Mouse (Mus musculus): ENCODE measurements around the gene Zfp580. TPM values are rescaled to one million over a fixed set of nuclear protein-coding genes. Genes with fewer than 3 reads are reported as not detected.

Gene Zfp580
- polyA plus RNA-seq, 1 experiment from 2014 or later: 54.0 TPM

GRCm38 (mm10) chr7:5059421-5059820 lies 8.1 kb downstream of the Zfp580 start:
- Histone ChIP-seq H3K4me3 (replicated peaks; ENCODE audit: low read depth, low read length) (no peak overlapping the region), H3K4me2 (ENCODE audit: low read length) (no peak overlapping the region), H3K4me1 (replicated peaks; ENCODE audit: insufficient read depth, low read length) (peaks cover 12% of the 10 kb centered on the region; the same call in 1 of the 2 replicates), H3K36me3 (ENCODE audit: insufficient read depth, low read length) (no peaks in the 10 kb centered on the region), H3K27me3 (ENCODE audit: insufficient read depth, low read length) (peaks cover 8% of the 10 kb centered on the region; the same call in 1 of the 2 replicates), H3K27ac (no peak overlapping the region), H3K9me3 (replicated peaks; ENCODE audit: low read length) (no peaks in the 10 kb centered on the region), H3K9ac (ENCODE audit: low read depth, low read length) (no peak overlapping the region)
- ATAC-seq (replicated peaks; ENCODE audit: low FRiP score, low read depth): no peak
- TF ChIP-seq CTCF (IDR thresholded peaks at IDR 0.05; ENCODE audit: low read depth): no peak
- no peak for DNase-seq (ENCODE audit: low spot score)
- 91% methylated on average over 12 of the region's 12 CpGs for WGBS

- DNase-seq (ENCODE audit: low spot score) (peak; percentile 93), ATAC-seq (replicated peaks; ENCODE audit: low FRiP score, low read depth) (no peak)
- Histone ChIP-seq H3K4me1 (replicated peaks; ENCODE audit: insufficient read depth, low read length) (peaks cover 12% of the 10 kb centered on the region; the same call in 1 of the 2 replicates), H3K27ac (peak overlapping the region; percentile 98), H3K9me3 (replicated peaks; ENCODE audit: low read length) (no peaks in the 10 kb centered on the region), H3K4me3 (replicated peaks; ENCODE audit: low read depth, low read length) (peak overlapping the region; percentile 77), H3K27me3 (ENCODE audit: insufficient read depth, low read length) (peaks cover under 1% of the 10 kb centered on the region; the same call in 1 of the 2 replicates), H3K9ac (ENCODE audit: low read depth, low read length) (peak overlapping the region; percentile 95), H3K36me3 (ENCODE audit: insufficient read depth, low read length) (no peaks in the 10 kb centered on the region), H3K4me2 (ENCODE audit: low read length) (peak overlapping the region; percentile 77)
- 3% methylated on average over 27 of the region's 27 CpGs for WGBS
- TF ChIP-seq CTCF (IDR thresholded peaks at IDR 0.05; ENCODE audit: low read depth): peak; percentile 82
Observed at GRCm38 (mm10) chr7:5060239-5060731, 8.9 kb downstream of the Zfp580 start.

- H3K4me1 ChIP-seq (replicated peaks; ENCODE audit: insufficient read depth, low read length): peaks cover 12% of the 10 kb centered on the region; the same call in 1 of the 2 replicates
- H3K9me3 ChIP-seq (replicated peaks; ENCODE audit: low read length): no peaks in the 10 kb centered on the region
- peak; percentile 76 for TF ChIP-seq CTCF (IDR thresholded peaks at IDR 0.05; ENCODE audit: low read depth)
- 0 out of 2 replicates have a peak, but pooled peaks cover under 1% of the 10 kb centered on the region for H3K36me3 ChIP-seq (ENCODE audit: insufficient read depth, low read length)
- peak overlapping the region; percentile 95 for H3K9ac ChIP-seq (ENCODE audit: low read depth, low read length)
- no peaks in the 10 kb centered on the region for H3K27me3 ChIP-seq (ENCODE audit: insufficient read depth, low read length)
- peak; percentile 89 for ATAC-seq (replicated peaks; ENCODE audit: low FRiP score, low read depth)
- DNase-seq (ENCODE audit: low spot score): peak; percentile 99
- under 1% methylated on average over 60 of the region's 60 CpGs for WGBS
- H3K27ac ChIP-seq: peak overlapping the region; percentile 98
- H3K4me3 ChIP-seq (replicated peaks; ENCODE audit: low read depth, low read length): peak overlapping the region; percentile 77
- H3K4me2 ChIP-seq (ENCODE audit: low read length): peak overlapping the region; percentile 77
Observed at GRCm38 (mm10) chr7:5060944-5061773, 9.8 kb downstream of the Zfp580 start.

GRCm38 (mm10) chr7:5061774-5062359 lies 10.5 kb downstream of the Zfp580 start, which contains the start of gene U2af2:
Gene U2af2 (plus strand): TSS chr7:5062143.
- Histone ChIP-seq H3K27ac (peak within 1 kb of the TSS; percentile 98), H3K9ac (ENCODE audit: low read depth, low read length) (peak within 1 kb of the TSS; percentile 95), H3K4me3 (replicated peaks; ENCODE audit: low read depth, low read length) (peak within 1 kb of the TSS; percentile 77), H3K4me1 (replicated peaks; ENCODE audit: insufficient read depth, low read length) (peaks cover 8% of the 10 kb centered on the region; the same call in 1 of the 2 replicates), H3K27me3 (ENCODE audit: insufficient read depth, low read length) (no peaks in the 10 kb centered on the region), H3K4me2 (ENCODE audit: low read length) (peak within 1 kb of the TSS; percentile 77), H3K36me3 (ENCODE audit: insufficient read depth, low read length) (0 out of 2 replicates have a peak, but pooled peaks cover 7% of the 10 kb centered on the region), H3K9me3 (replicated peaks; ENCODE audit: low read length) (no peaks in the 10 kb centered on the region)
- TF ChIP-seq CTCF (IDR thresholded peaks at IDR 0.05; ENCODE audit: low read depth): no peak
- ATAC-seq (replicated peaks; ENCODE audit: low FRiP score, low read depth) (peak; percentile 84), DNase-seq (ENCODE audit: low spot score) (peak; percentile 96)
- 1% methylated on average over 60 of the region's 65 CpGs for WGBS

- TF ChIP-seq CTCF (IDR thresholded peaks at IDR 0.05; ENCODE audit: low read depth): no peak
- under 1% methylated on average over 51 of the region's 51 CpGs for WGBS
Observed at GRCm38 (mm10) chr7:5062360-5063001, 11.1 kb downstream of the Zfp580 start.

More at GRCm38 (mm10) chr7:5062360-5063001, 11.1 kb downstream of the Zfp580 start:
- ATAC-seq (replicated peaks; ENCODE audit: low FRiP score, low read depth): peak; percentile 40
- Histone ChIP-seq H3K4me2 (ENCODE audit: low read length) (peak overlapping the region; percentile 77), H3K4me3 (replicated peaks; ENCODE audit: low read depth, low read length) (peak overlapping the region; percentile 77), H3K36me3 (ENCODE audit: insufficient read depth, low read length) (0 out of 2 replicates have a peak, but pooled peaks cover 7% of the 10 kb centered on the region), H3K4me1 (replicated peaks; ENCODE audit: insufficient read depth, low read length) (peaks cover 6% of the 10 kb centered on the region; the same call in 1 of the 2 replicates), H3K27me3 (ENCODE audit: insufficient read depth, low read length) (no peaks in the 10 kb centered on the region), H3K9ac (ENCODE audit: low read depth, low read length) (peak overlapping the region; percentile 95), H3K9me3 (replicated peaks; ENCODE audit: low read length) (no peaks in the 10 kb centered on the region), H3K27ac (peak overlapping the region; percentile 98)
- DNase-seq (ENCODE audit: low spot score): peak; percentile 94

Measured in kidney, postnatal 0 days (tissue).